Mouse (Mus musculus) left cerebral cortex, adult 9 months (tissue): ENCODE results near the gene Alox5ap.

Experiments
- DNase-seq, 2 experiments: peaks; one replicate each; pipeline ENCODE4 v3.0.0; 2022; ENCODE audit warnings: low spot score in 2 of 2

Alox5ap gene

DNA sequence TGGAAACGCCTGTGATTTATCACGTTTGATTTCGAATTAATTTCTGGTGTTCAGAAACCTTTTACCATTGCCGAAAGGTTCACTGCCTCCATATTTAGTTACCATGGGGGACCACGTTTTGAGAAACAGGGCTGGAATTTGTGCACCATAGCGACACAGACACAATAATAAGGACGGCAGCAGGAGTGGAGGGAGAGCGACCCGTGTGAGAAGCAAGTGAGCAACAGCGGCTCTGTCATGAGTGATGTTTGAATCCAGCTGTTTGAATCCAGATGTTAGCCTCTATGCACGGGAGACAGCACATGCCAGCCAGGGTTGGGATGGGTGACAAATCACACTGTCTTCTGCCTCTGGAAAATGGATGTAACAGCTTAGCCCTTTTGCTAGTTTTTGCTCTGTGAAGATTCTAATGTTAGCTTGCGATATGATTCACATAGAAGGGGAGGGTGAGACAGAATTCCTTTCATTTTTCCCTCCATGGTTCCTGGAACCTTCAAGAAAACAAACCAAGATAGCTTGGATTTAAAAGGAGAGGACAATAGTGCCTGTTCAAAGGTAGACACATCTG lies 50.0 kb downstream of the Alox5ap start:
- no peak for DNase-seq

DNA sequence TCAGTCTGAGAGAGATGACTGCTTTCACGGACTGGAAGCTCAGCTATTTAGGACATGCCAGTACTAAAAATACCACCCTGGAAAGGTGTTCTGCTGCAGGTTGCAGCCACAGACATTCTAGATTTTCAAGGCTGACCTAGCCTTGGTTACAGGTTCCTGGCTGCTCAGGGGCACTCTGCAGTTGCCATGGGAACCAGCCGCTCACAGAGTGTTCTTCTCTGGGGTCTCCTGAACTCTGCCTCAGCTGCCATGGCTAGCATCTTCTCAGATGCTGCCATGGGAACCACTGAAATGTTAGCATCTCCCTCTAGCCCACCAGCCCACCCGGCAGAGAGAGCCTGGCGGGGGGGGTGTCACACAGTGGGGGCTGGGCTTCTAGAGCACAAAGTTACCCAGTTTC lies 52.4 kb downstream of the Alox5ap start:
- DNase-seq = no peak

DNA sequence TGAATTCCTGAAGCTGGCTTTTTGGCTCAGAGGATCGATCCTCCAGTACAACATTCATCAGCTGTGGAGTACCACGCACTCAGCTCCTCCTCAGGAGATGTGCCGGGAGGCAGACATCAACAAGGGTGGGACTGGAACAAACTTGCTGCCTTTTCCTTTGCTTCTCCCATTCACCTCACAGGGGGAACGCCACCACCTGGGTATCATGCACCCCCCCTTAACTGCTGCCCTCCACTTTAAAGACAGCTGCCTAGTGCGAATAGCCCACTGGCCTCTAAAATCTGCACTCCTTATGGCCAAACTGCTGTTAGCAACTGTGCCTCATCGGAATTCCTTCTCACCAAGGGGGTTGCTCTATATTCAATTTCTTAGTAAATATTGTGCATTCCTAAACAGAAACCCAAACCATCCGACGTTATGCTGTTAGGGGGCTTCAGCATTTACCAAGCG lies 55.3 kb downstream of the Alox5ap start:
- no peak for DNase-seq

- peak in 1 of 2 experiments; percentile 71 for DNase-seq
These were observed 56.2 kb downstream of the Alox5ap start for GRCm38 (mm10) chr5:149320534-149321482.

DNA sequence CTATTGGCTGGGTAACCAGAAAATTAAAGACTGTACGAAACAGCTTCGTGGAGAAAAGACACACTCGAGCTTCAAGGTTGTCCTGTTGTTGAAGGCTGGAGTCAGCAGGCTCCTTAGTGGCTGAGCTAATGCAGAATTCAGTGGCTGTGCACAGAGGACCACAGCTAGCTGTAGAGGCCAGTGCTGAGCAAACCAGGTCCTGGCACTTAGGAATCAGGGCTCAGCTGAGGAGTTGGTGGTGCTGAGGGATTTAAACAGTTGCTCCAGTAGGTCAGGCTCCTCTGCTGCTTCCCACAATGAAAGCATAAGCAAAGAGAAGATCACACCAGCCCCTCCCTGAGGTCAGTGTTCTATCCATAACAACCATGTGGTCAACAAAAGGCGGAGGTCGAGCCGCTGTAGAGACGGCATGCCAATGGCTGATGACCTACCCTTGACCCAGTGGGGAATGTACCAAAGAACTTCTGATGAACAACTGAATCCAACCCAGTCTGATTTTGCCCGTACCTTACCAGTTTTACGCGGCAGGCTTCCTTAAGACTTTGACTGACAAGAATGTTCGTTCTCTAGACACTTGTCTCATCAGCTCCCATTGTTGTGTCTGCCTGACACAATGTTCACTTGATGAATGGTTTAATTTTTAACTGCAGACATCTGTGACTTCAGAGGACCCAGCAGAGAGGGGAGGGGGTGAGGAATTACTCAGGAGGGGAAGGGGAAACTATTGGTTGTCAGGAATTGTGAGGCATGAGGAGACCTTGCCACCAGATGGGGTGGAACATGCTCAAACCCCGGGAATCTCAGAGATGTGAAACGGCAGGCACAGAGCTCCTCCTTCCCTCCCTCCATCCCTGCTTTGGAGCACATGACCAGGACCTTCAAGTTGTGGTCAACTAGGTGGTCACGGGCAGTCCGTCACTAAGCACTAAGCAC lies 57.6 kb downstream of the Alox5ap start:
- DNase-seq = no peak

GRCm38 (mm10) chr5:149322938-149323553 lies 58.5 kb downstream of the Alox5ap start:
- DNase-seq = no peak

GRCm38 (mm10) chr5:149324739-149325138 lies 60.2 kb downstream of the Alox5ap start:
- DNase-seq = no peak

DNA sequence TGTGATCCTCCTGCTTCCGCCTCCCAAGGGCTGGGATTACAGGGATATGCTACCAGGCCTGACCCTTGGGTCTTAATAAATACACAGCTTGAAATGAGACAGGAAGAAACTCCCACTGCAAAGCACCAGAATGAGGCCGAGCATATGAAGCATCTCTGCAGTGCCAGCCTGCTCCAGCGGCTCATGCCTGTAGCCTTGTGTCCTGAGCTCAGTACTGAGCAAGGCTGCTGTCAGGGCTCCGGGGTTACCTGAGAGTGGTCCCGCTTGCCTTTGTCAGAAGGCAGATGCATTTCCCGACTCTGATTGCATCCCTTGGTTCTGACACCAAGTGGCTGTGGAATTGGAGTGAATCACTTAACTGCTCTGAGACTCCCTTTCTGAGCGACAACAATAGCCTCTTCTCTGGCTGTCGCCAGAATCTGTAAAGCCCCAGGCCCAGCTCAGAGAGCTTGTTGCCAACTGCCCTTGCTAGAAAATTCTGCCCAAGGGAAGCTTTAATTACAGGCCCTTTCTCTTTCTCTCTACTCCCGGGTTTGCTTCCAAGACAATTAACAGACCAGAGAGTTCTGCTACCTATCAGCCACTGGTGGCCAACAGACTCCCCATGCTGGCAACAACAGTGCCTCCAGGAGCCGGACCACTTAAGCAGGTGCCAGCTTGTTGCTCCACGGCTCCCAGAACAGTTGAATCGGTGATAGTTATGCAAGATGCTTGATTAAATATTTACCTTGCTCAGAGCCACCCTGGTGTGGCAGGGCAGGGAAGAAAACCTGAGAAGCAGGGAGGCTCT lies 64.7 kb downstream of the Alox5ap start:
- DNase-seq = no peak

- no peak for DNase-seq
These were observed 66.0 kb downstream of the Alox5ap start for GRCm38 (mm10) chr5:149330601-149331000.

- no peak for DNase-seq
These were observed 67.0 kb downstream of the Alox5ap start for GRCm38 (mm10) chr5:149331407-149332143.

GRCm38 (mm10) chr5:149332787-149333186 lies 68.2 kb downstream of the Alox5ap start:
- no peak for DNase-seq

DNA sequence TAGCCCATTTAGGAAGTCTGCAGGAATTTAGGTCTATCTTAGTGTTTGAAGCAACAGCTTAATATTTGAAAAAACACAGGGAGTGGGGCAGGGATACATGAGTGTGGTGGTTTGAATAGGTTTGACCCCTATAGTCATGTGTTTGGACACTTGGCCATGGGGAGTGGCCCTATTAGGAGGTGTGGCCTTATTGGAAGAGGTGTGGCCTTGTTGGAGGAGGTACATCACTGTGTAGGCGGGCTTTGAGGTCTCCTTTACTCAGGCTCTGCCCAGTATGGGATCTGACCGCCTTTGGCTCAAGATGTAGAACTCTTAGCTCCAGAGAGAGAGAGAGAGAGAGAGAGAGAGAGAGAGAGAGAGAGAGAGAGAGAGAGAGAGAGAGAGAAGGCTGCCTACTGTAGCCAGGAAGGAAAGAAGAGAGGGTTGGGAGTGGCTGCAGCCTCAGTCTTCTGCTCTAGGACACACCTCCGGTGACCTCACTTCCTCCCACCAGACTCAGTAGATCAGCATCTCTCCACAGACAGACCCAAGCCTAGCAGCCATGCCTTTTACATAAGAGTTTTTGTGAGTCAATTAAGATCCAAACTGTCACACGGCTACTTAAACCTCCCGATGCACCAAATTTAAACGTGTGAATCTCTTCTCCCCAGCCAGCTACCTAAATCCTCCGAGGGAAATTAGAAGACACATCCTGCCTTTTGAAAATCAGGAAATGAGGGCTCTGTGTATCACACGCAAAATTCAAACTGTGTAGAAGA lies 69.6 kb downstream of the Alox5ap start:
- peak in 1 of 2 experiments; percentile 60 for DNase-seq

GRCm38 (mm10) chr5:149335009-149335408 lies 70.4 kb downstream of the Alox5ap start:
- peak in 1 of 2 experiments; percentile 47 for DNase-seq

DNA sequence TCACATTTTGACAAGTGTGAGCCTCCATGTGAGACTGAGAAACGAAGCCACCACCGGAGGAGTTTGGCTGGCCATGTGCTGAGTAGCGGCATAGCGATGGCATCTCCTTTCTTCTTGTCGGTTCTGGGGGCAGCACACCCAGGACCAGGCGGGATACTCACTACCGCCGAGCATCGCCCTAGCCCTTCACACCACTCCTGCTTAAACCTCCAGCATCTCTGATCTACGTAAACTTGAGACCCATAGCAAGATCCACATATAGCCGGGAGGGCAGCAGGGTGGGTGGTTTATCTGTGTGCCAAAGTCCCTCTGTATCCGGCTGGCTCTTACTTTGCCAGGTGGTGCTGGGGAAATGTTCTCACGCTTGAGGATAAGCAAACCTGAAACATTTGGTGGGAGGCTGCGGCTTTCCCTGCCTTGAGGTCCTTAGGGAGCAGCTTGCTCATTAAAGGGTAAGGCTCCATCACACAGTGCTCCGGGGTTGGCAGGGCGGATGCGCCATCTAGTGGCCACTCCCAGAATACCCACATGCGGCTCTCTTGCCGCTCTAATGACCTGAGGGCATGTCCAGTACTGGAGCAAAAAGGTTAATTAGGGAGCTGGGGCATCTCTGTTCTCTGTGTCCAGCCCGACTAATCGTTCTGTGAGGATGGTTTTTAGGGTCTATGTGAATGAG lies 71.1 kb downstream of the Alox5ap start:
- DNase-seq = peak in 1 of 2 experiments; percentile 87

GRCm38 (mm10) chr5:149337148-149337547 lies 72.6 kb downstream of the Alox5ap start:
- DNase-seq = no peak
